Mouse (Mus musculus): Measurements from ENCODE around the gene Pga5. TPM values are rescaled to one million over a fixed set of nuclear protein-coding genes. Genes with fewer than 3 reads are reported as not detected.
A peak's percentile ranks its signal among the peaks of the same experiment; 100 is the strongest.

Pga5 gene
- polyA plus RNA-seq, 1 experiment from 2014 or later = not detected

DNA sequence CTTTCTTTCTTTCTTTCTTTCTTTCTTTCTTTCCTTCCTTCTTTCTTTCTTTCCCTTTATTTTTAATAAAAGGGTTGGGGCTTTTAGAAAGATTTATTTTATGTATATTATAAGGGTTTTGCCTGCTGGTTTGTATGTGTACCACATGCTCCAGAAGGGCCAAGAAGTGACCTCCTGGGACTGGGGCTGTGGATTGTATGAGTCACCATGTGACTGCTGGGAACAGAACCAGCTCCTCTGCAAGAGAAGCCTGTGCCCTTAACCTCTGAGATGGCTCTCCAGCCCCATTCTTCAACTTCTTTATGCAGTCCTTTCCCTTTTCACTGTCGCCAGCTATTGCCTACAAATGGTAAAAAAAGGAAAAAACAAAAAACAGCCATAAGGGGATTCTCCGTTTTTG is 32.3 kb downstream of the Pga5 start:
- H3K27ac ChIP-seq = no peak overlapping the region
- 81% methylated on average over 2 of the region's 2 CpGs for WGBS
- 0 out of 2 replicates have a peak, but pooled peaks cover under 1% of the 10 kb centered on the region for H3K4me1 ChIP-seq (replicated peaks)
- no peaks in the 10 kb centered on the region for H3K36me3 ChIP-seq
- H3K9me3 ChIP-seq = no peaks in the 10 kb centered on the region
- peaks cover 5% of the 10 kb centered on the region for H3K27me3 ChIP-seq (ENCODE audit: insufficient read depth, poor library complexity, severe bottlenecking)
- DNase-seq (ENCODE audit: low spot score) = no peak
- H3K4me3 ChIP-seq = no peak overlapping the region

DNA sequence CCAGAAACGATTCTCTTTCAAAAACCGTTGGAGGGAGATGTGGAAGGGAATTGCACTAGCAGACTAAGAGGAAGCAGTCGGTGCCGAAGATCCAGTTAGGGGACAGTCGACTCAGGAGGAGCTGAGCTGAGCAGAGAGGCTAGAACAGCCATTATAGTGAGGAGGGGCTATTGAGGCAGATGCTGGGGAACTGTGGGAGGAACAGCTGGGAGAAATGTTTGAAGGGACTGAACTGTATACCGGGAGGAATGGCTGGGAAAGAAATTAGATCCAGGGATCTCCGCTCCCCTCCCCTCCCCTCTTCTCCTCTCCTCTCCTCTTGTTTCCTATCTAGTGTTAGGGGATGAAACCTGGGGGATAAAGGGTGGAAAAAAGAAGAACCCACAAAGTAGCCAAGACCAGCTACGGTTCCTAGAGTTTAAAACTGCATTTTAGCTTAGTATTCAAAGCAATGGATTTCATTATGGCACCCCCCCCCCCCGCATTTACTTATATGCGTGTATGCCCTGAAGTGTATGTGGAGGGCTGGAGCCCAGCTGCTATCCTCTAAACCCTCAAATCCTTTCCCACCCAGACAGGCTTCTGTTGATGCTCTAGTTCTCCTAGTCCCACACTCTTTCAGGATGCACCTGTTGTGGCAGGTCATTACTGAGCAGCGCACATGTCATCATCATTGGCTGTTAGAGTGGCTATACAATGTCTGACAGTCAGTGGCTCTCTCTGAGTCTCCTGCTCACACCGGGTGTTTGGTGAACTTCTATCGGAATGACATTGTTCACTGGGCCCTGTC is 37.1 kb downstream of the Pga5 start:
- peaks cover 3% of the 10 kb centered on the region; the same call in 1 of the 2 replicates for H3K4me1 ChIP-seq (replicated peaks)
- peaks cover 9% of the 10 kb centered on the region for H3K27me3 ChIP-seq (ENCODE audit: insufficient read depth, poor library complexity, severe bottlenecking)
- 53% methylated on average over 13 of the region's 13 CpGs for WGBS
- H3K4me3 ChIP-seq = no peak overlapping the region
- H3K9me3 ChIP-seq = no peaks in the 10 kb centered on the region
- DNase-seq (ENCODE audit: low spot score) = no peak
- H3K27ac ChIP-seq = no peak overlapping the region
- H3K36me3 ChIP-seq = no peaks in the 10 kb centered on the region

DNA sequence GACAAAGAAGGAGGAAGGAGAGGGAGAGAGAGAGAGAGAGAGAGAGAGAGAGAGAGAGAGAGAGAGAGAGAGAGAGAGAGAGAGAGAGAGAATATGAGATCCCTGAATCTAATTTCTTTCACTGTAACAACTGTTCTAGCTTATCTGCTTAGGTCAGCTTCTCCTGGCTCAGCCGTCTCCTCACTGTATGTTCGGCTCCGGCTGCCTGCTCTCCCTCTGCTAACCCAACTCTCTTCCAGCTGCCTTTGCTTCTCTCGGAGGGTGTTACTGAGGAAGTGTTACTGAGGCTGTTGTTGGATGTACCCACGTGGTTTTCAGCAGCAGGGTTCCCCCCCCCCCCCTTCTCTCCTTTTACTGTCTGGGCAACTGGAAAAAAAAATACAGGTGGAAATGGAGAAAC is 37.8 kb downstream of the Pga5 start:
- H3K27me3 ChIP-seq (ENCODE audit: insufficient read depth, poor library complexity, severe bottlenecking) = peaks cover 16% of the 10 kb centered on the region
- WGBS = 20% methylated on average over 5 of the region's 5 CpGs
- no peak overlapping the region for H3K27ac ChIP-seq
- no peak overlapping the region for H3K4me3 ChIP-seq
- no peaks in the 10 kb centered on the region for H3K9me3 ChIP-seq
- peaks cover 6% of the 10 kb centered on the region for H3K4me1 ChIP-seq (replicated peaks)
- no peaks in the 10 kb centered on the region for H3K36me3 ChIP-seq
- DNase-seq (ENCODE audit: low spot score) = no peak

DNA sequence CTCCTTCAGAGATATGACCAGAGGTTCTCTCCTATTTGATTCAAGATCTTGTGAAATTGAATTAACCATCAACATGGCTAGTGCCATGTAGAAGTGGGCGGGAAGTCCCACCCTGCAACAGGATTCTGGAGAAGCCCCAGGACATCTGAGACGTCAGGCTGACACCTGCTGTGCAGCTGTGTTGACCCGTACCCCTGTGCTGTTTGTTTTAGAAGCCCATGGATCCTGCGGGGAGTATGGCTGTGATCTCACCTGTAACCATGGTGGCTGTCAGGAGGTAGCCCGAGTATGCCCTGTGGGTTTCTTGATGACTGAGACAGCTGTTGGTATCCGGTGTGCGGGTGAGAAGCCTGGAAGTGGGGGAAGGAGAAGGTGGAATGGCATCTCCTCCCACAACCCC is 40.0 kb downstream of the Pga5 start:
- Histone ChIP-seq H3K9me3 (no peaks in the 10 kb centered on the region), H3K27me3 (ENCODE audit: insufficient read depth, poor library complexity, severe bottlenecking) (peaks cover 17% of the 10 kb centered on the region), H3K4me3 (no peak overlapping the region), H3K27ac (no peak overlapping the region), H3K36me3 (no peaks in the 10 kb centered on the region), H3K4me1 (replicated peaks) (peaks cover 21% of the 10 kb centered on the region)
- DNase-seq (ENCODE audit: low spot score) = no peak
- WGBS = 62% methylated on average over 7 of the region's 7 CpGs

DNA sequence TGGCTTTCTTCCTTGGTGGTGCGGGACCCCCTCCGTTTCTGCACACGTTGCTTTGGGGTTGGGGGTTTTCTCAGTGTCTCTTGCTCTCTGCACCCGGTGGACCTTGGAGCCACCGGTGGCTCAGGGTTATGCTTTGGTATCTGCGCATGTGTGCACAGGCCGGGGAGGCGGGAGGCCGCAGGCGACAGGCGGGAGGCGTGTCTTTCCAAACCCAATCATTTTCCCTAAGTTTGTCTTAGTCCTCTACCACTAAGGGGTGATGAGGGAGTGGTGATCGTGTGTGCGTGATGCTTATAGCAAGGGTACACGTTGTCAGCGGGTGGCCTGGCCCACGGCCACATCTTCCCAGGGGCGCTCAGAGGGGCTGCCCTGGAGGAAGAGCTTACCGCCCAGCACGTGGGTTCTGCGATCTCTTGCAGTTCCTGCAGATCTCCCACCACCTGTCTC is 43.0 kb downstream of the Pga5 start:
- H3K27me3 ChIP-seq (ENCODE audit: insufficient read depth, poor library complexity, severe bottlenecking) = peaks cover 12% of the 10 kb centered on the region
- peak overlapping the region; percentile 52 for H3K4me3 ChIP-seq
- H3K9me3 ChIP-seq = no peaks in the 10 kb centered on the region
- peak overlapping the region; percentile 72 for H3K27ac ChIP-seq
- peaks cover 18% of the 10 kb centered on the region for H3K4me1 ChIP-seq (replicated peaks)
- peaks cover 22% of the 10 kb centered on the region for H3K36me3 ChIP-seq
- WGBS = 3% methylated on average over 21 of the region's 21 CpGs
- DNase-seq (ENCODE audit: low spot score) = peak; percentile 59

DNA sequence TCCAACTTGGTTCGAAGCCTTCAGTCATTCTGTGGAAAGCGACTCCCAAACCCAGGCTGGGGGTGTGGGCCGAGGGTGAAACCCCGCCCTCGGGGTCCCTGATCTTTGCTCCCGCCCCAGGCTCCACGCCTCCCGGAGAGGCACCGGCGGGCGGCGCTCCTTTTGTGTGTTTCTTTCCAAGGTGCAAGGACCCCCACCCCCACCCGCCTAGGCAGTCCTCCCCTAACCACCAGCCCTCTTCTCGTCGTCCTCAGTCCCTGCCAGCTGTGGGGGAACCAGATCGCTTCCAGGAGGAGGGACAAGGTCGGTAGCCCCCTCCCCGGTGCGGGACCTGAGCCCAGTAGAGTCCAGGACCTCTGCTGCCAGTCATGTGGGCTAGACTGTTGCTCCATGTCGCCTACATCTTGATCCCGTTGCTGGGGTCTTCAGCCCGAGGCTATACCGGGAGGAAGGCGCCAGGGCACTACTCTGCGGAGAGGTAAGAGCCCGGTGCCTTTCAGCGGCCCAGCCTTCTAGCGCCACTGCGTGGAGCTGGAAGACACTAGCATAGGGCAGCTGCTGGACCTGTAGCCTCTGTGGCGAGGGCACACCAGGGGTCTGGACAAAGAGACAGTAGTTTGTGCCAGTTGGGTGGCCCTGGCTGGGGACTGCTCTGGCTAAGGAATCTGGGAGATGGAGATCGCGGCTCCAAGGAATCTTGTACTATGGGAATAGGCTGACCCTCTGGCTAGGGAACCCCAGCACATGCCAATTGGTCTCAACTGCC is 43.6 kb downstream of the Pga5 start, which contains the start of gene Vwce:
Gene Vwce, plus strand, starts transcription at position 108 of the 766 bp plus-strand sequence.
- WGBS = 2% methylated on average over 32 of the region's 32 CpGs
- Histone ChIP-seq H3K27me3 (ENCODE audit: insufficient read depth, poor library complexity, severe bottlenecking) (peaks cover 12% of the 10 kb centered on the region), H3K4me3 (peak within 1 kb of the TSS; percentile 52), H3K27ac (peak within 1 kb of the TSS; percentile 72), H3K4me1 (replicated peaks) (peaks cover 18% of the 10 kb centered on the region), H3K9me3 (no peaks in the 10 kb centered on the region), H3K36me3 (peaks cover 28% of the 10 kb centered on the region)
- peak; percentile 74 for DNase-seq (ENCODE audit: low spot score)

Other genes starting within 250 kb of the Pga5 start
- gene Lrrc10b, start 220.6 kb downstream of the Pga5 start, polyA plus RNA-seq (2016; fragmentation: Nextera tagmentation; extraction: Ambion mirVana) = 1.9 and 2.0 TPM in 2 replicates
- gene Ppp1r32, start 195.1 kb downstream of the Pga5 start, polyA plus RNA-seq (2016; fragmentation: Nextera tagmentation; extraction: Ambion mirVana) = 0.70 and 2.7 TPM in 2 replicates
- gene Cpsf7, start 152.8 kb downstream of the Pga5 start, polyA plus RNA-seq (2016; fragmentation: Nextera tagmentation; extraction: Ambion mirVana) = 55.4 and 65.4 TPM in 2 replicates
- 62.4 and 63.2 TPM in 2 replicates for gene Sdhaf2, start 151.9 kb downstream of the Pga5 start, polyA plus RNA-seq (2016; fragmentation: Nextera tagmentation; extraction: Ambion mirVana)
- 59.1 and 61.8 TPM in 2 replicates for gene Tmem216, start 121.8 kb downstream of the Pga5 start, polyA plus RNA-seq (2016; fragmentation: Nextera tagmentation; extraction: Ambion mirVana)
- gene Cyb561a3, start 100.9 kb downstream of the Pga5 start, polyA plus RNA-seq (2016; fragmentation: Nextera tagmentation; extraction: Ambion mirVana) = 14.2 and 17.0 TPM in 2 replicates
- gene Tmem138, start 100.7 kb downstream of the Pga5 start, polyA plus RNA-seq (2016; fragmentation: Nextera tagmentation; extraction: Ambion mirVana) = 62.4 and 66.3 TPM in 2 replicates
- 461 and 484 TPM in 2 replicates for gene Ddb1, start 72.7 kb downstream of the Pga5 start, polyA plus RNA-seq (2016; fragmentation: Nextera tagmentation; extraction: Ambion mirVana)
- 21.6 and 23.3 TPM in 2 replicates for gene Tkfc, start 72.4 kb downstream of the Pga5 start, polyA plus RNA-seq (2016; fragmentation: Nextera tagmentation; extraction: Ambion mirVana)
- 0.89 and 1.0 TPM in 2 replicates for gene Vwce, start 43.9 kb downstream of the Pga5 start, polyA plus RNA-seq (2016; fragmentation: Nextera tagmentation; extraction: Ambion mirVana)
- 36.7 and 40.7 TPM in 2 replicates for gene Vps37c, start 10.7 kb upstream of the Pga5 start, polyA plus RNA-seq (2016; fragmentation: Nextera tagmentation; extraction: Ambion mirVana)
- 0.14 and 0.18 TPM in 2 replicates for gene Cd5, start 60.9 kb upstream of the Pga5 start, polyA plus RNA-seq (2016; fragmentation: Nextera tagmentation; extraction: Ambion mirVana)
- not detected in 2 replicates for gene Cd6, start 152.0 kb upstream of the Pga5 start, polyA plus RNA-seq (2016; fragmentation: Nextera tagmentation; extraction: Ambion mirVana)
- 0.50 and 0.93 TPM in 2 replicates for gene Slc15a3, start 161.7 kb upstream of the Pga5 start, polyA plus RNA-seq (2016; fragmentation: Nextera tagmentation; extraction: Ambion mirVana)
- gene Tmem132a, start 191.9 kb upstream of the Pga5 start, polyA plus RNA-seq (2016; fragmentation: Nextera tagmentation; extraction: Ambion mirVana) = 119 and 135 TPM in 2 replicates
- 50.8 and 57.3 TPM in 2 replicates for gene Tmem109, start 203.9 kb upstream of the Pga5 start, polyA plus RNA-seq (2016; fragmentation: Nextera tagmentation; extraction: Ambion mirVana)
- 35.9 and 43.5 TPM in 2 replicates for gene Prpf19, start 217.2 kb upstream of the Pga5 start, polyA plus RNA-seq (2016; fragmentation: Nextera tagmentation; extraction: Ambion mirVana)
- gene Zp1, start 242.6 kb upstream of the Pga5 start, polyA plus RNA-seq (2016; fragmentation: Nextera tagmentation; extraction: Ambion mirVana) = 0.08 TPM in 1 of 2 replicates, not detected in the other

Data from hindbrain, embryonic 10.5 days (tissue).